Mouse (Mus musculus): ENCODE results near the gene Sgce.

Sgce gene

DNA sequence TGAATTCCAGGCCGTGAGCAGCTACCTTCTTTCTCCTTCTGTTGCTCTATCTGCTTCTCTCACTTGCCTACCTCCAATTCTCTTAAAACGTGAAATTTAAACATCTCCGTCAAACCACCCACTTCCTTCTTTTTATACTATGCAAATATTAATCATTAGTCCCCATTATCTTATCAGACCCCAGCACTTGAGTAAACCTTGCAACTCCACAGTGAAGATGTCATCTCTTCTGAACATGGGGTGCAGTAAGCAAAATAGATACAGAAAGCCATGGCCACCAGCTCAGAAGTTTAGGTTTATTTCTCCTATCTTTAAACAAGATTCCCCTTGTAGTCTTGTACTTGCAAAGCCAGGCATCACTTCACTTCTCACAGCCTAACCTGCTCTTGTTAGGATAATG lies 99.7 kb downstream of the Sgce start:
- no peak for DNase-seq (ENCODE audit: low spot score)

DNA sequence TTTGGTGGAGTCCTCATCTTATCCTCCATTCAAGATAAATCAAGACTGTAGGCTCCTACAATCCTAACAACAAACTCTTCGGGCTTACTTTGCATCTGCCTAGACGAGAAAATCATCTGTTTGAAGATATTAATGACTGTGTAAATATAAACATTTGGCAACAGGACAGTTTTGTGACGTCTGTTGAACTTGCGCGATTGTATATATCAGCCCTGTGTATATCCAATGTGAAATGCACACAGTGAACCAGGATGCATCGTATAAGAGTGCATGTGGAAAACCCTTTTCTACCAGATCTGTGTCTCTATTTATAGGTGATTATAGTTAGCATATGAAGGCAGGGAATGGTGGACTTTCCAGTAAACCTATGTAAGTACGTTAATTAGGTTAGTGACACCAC lies 104.9 kb downstream of the Sgce start:
- no peak for DNase-seq (ENCODE audit: low spot score)

DNA sequence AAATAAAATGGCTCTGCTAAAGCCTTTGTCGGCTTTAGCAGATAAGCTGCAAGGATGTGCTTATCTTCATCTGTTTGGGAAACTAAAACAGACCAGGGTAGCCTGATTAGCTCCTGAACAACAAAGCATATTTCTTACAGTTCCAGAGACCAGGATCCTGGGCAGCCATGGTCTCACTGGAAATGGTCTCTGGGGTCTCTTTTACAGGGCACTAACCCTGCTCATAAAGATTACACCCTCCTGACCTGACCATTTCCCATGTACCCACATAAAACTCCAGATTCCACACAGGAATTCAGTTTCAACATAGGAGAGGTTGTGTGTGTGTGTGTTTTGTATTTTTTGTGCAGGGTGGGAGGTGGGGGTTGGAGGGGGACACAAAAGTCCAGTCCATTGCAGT lies 112.2 kb downstream of the Sgce start:
- no peak for DNase-seq (ENCODE audit: low spot score)

DNA sequence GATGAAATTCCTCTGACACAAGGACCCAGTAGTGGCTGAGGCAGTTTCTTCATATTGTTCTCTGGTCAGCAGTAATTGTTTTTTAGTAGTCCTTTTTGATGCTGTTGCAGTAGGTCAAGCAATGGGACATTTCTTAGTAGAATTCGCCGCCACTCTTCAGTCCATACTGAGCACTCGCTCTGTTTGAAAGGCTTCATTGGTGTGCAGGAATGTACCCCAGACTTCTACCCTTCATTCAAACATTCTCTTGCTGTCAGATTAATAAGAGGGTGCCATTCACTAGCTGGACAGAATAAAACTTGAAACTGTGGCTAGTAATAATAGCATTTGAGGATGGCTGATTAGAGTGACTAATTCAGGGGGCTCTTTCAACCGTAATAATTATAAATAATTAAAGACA lies 113.8 kb downstream of the Sgce start:
- no peak for DNase-seq (ENCODE audit: low spot score)

DNA sequence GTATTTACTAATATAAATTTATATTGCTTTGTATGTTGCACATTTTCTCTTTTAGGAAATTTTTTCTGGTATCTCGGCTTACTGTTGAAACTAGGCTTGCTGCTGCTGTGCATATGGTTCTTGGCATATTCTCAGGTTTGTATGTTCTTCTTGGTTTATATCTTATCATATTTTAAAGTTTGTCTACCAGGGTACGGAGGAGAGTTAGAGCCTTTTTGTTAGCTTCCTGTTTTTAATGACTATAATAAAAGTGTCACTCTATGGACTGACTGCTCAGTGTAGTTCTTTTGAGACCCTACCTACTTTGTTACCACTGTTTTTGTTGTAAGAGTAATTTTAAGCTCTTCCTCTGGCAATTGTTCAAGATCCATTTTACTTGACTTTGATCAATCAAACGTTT lies 115.5 kb downstream of the Sgce start:
- no peak for DNase-seq (ENCODE audit: low spot score)
